Mouse (Mus musculus) ES-E14 (cell line): ENCODE data around the gene Srd5a1. TPM values are rescaled to one million over a fixed set of nuclear protein-coding genes. Genes with fewer than 3 reads are reported as not detected.

Source experiments
- DNase-seq: peaks from one replicate; pipeline ENCODE4 v3.0.0-alpha.2; 2013; ENCODE audit warnings: low read depth, low spot score
- H3K27ac ChIP-seq: 2 replicates; pipeline ENCODE4 v1.5.1; 2012; ENCODE audit warnings: low read depth, mild to moderate bottlenecking, low read length, moderate library complexity, mixed read lengths; ENCODE audit not compliant: poor library complexity, insufficient read depth, severe bottlenecking
- H3K36me3 ChIP-seq: 2 replicates; pipeline ENCODE4 v1.6.1; 2012; ENCODE audit warnings: mild to moderate bottlenecking, low read length, moderate library complexity, mixed read lengths; ENCODE audit not compliant: control insufficient read depth, poor library complexity, insufficient read depth, severe bottlenecking
- H3K4me1 ChIP-seq, 2 experiments: fragments of 150-350 bp in 1 of 2; sonication (generic) in 1 of 2; 2 replicates each; pipeline ENCODE4 v1.6.1; 2012; ENCODE audit warnings: low read length in 2 of 2, mild to moderate bottlenecking in 1 of 2, mixed read lengths in 1 of 2; ENCODE audit not compliant: control insufficient read depth in 2 of 2, insufficient read depth in 2 of 2, poor library complexity in 1 of 2
- H3K4me3 ChIP-seq, 2 experiments: fragments of 150-350 bp in 1 of 2; sonication (generic) in 1 of 2; 2 replicates each; pipeline ENCODE4 v1.5.1; 2012; ENCODE audit warnings: low read length in 2 of 2, low read depth in 1 of 2, mild to moderate bottlenecking in 1 of 2, mixed read lengths in 1 of 2; ENCODE audit not compliant: insufficient read depth in 1 of 2, poor library complexity in 1 of 2, severe bottlenecking in 1 of 2
- H3K9ac ChIP-seq: 2 replicates; pipeline ENCODE4 v1.6.1; 2012; ENCODE audit warnings: low read depth, mild to moderate bottlenecking, low read length, mixed read lengths; ENCODE audit not compliant: poor library complexity, insufficient read depth, severe bottlenecking
- H3K9me3 ChIP-seq: fragments of 150-350 bp; sonication (generic); 2 replicates; pipeline ENCODE4 v1.6.1; 2012; ENCODE audit warnings: low read depth, mild to moderate bottlenecking, low read length; ENCODE audit not compliant: control insufficient read depth, insufficient read depth
- CHD2 ChIP-seq: IDR thresholded peaks from 2 replicates; pipeline ENCODE4 v1.6.1; 2014; ENCODE audit warnings: mild to moderate bottlenecking, low read depth, low read length, inconsistent platforms
- HCFC1 ChIP-seq: IDR thresholded peaks from 2 replicates; pipeline ENCODE4 v1.6.1; 2012; ENCODE audit warnings: low read length, inconsistent platforms, borderline replicate concordance; ENCODE audit not compliant: insufficient read depth
- MAFK ChIP-seq: IDR thresholded peaks from 2 replicates; pipeline ENCODE4 v1.6.1; 2014; ENCODE audit warnings: mild to moderate bottlenecking, low read depth, low read length, inconsistent platforms; ENCODE audit not compliant: insufficient read depth
- ZC3H11A ChIP-seq: IDR thresholded peaks from 2 replicates; pipeline ENCODE4 v1.6.1; 2012; ENCODE audit warnings: low read depth, mild to moderate bottlenecking, inconsistent platforms, low read length, borderline replicate concordance
- ZNF384 ChIP-seq: IDR thresholded peaks from 2 replicates; pipeline ENCODE4 v1.6.1; 2012; ENCODE audit warnings: low read depth, low read length, inconsistent platforms
- in situ Hi-C, 2 experiments: fragments of 600-800 bp; cut with MboI; formaldehyde crosslinking; loops; one replicate each; pipeline ENCODE4 v1.15.1; 2025; ENCODE audit warnings: low sequenced_read_pairs in 2 of 2, inconsistent platforms in 1 of 2; ENCODE audit not compliant: unreplicated experiment in 2 of 2
- total RNA-seq: library from RNA; depleted of rRNA; stranded (reverse); fragments of 300-350 nt; gene quantifications from 2 replicates; pipeline ENCODE4 v1.2.3, GENCODE M21; 2012

Srd5a1 gene
- total RNA-seq, 1 experiment: 11.5 TPM

GRCm38 (mm10) chr13:69631111-69631510 lies 19.9 kb upstream of the Srd5a1 start:
- Histone ChIP-seq H3K9ac (no peak overlapping the region), H3K4me1 (no peaks in the 10 kb centered on the region), H3K27ac (no peak overlapping the region), H3K9me3 (no peaks in the 10 kb centered on the region), H3K36me3 (peaks cover 85% of the 10 kb centered on the region), H3K4me3 (no peak overlapping the region)
- in situ Hi-C loops: no loop called here
- DNase-seq: no peak
- TF ChIP-seq ZNF384 (no peak), CHD2 (no peak), MAFK (no peak), ZC3H11A (no peak), HCFC1 (no peak)

- Histone ChIP-seq H3K27ac (no peak overlapping the region), H3K36me3 (peaks cover 89% of the 10 kb centered on the region), H3K9ac (no peak overlapping the region), H3K4me1 (no peaks in the 10 kb centered on the region), H3K9me3 (no peaks in the 10 kb centered on the region), H3K4me3 (no peak overlapping the region)
- no peak for TF ChIP-seq CHD2
- TF ChIP-seq ZNF384: no peak
- TF ChIP-seq ZC3H11A: no peak
- TF ChIP-seq HCFC1: no peak
- no peak for TF ChIP-seq MAFK
- in situ Hi-C loops: no loop called here
- no peak for DNase-seq
These were observed 19.3 kb upstream of the Srd5a1 start for GRCm38 (mm10) chr13:69630576-69630975.

GRCm38 (mm10) chr13:69627941-69628340 lies 16.7 kb upstream of the Srd5a1 start:
- peaks cover 84% of the 10 kb centered on the region for H3K36me3 ChIP-seq
- H3K9me3 ChIP-seq: no peaks in the 10 kb centered on the region
- no peak overlapping the region for H3K4me3 ChIP-seq
- no peak for TF ChIP-seq ZNF384
- no peak for TF ChIP-seq MAFK
- TF ChIP-seq CHD2: no peak
- no peak for TF ChIP-seq HCFC1
- TF ChIP-seq ZC3H11A: no peak
- in situ Hi-C loops: no loop called here
- H3K4me1 ChIP-seq: peaks cover 0 to 2% of the 10 kb centered on the region in 2 experiments; a peak in 1 of 4 replicates
- H3K27ac ChIP-seq: no peak overlapping the region
- no peak for DNase-seq
- no peak overlapping the region for H3K9ac ChIP-seq

GRCm38 (mm10) chr13:69624510-69624909 lies 13.3 kb upstream of the Srd5a1 start:
- H3K4me3 ChIP-seq: no peak overlapping the region
- no peak overlapping the region for H3K9ac ChIP-seq
- peaks cover 4% of the 10 kb centered on the region in 2 experiments; a peak in 2 of 4 replicates for H3K4me1 ChIP-seq
- no peak for TF ChIP-seq HCFC1
- TF ChIP-seq ZNF384: no peak
- TF ChIP-seq MAFK: no peak
- TF ChIP-seq CHD2: no peak
- no peak for TF ChIP-seq ZC3H11A
- H3K36me3 ChIP-seq: peaks cover 71% of the 10 kb centered on the region
- DNase-seq: no peak
- no peak overlapping the region for H3K27ac ChIP-seq
- no peaks in the 10 kb centered on the region for H3K9me3 ChIP-seq
- in situ Hi-C loops: no loop called here

GRCm38 (mm10) chr13:69623843-69624242 lies 12.6 kb upstream of the Srd5a1 start:
- peaks cover 71% of the 10 kb centered on the region for H3K36me3 ChIP-seq
- TF ChIP-seq ZNF384 (no peak), HCFC1 (no peak), CHD2 (no peak), ZC3H11A (no peak), MAFK (no peak)
- H3K9ac ChIP-seq: no peak overlapping the region
- H3K27ac ChIP-seq: no peak overlapping the region
- H3K4me1 ChIP-seq: peaks cover 4% of the 10 kb centered on the region in 2 experiments; a peak in 2 of 4 replicates
- H3K9me3 ChIP-seq: no peaks in the 10 kb centered on the region
- DNase-seq: no peak
- H3K4me3 ChIP-seq: no peak overlapping the region
- in situ Hi-C loops: no loop called here
